Mouse (Mus musculus) brain, embryonic 14.5 days (tissue): ENCODE measurements at regions not wholly inside any gene's neighbourhood (a gene's known extent, or its start where the extent isn't known, plus 50 kb on each side); places are given as distances from the start of the nearest gene placed in this dataset.

ENCODE experiments used
- CTCF ChIP-seq: fragments of 200-500 bp; IDR thresholded peaks from 2 replicates; pipeline ENCODE4 v1.5.1; 2012; ENCODE audit warnings: inconsistent platforms, mild to moderate bottlenecking, moderate library complexity, borderline replicate concordance; ENCODE audit not compliant: insufficient read depth, insufficient read length; ENCODE audit errors: extremely low read depth
- POLR2A ChIP-seq: fragments of 200-500 bp; IDR thresholded peaks from 2 replicates; pipeline ENCODE4 v1.6.1; 2012; ENCODE audit warnings: mild to moderate bottlenecking, inconsistent platforms, borderline replicate concordance; ENCODE audit not compliant: poor library complexity, insufficient read depth, insufficient read length, severe bottlenecking; ENCODE audit errors: extremely low read depth

GRCm38 (mm10) chr10:16600551-16601224 is 1122.3 kb upstream of the Cited2 start:
- TF ChIP-seq POLR2A (no peak), CTCF (no peak)
